Mouse (Mus musculus): ENCODE results near the gene Alox5. TPM values are rescaled to one million over a fixed set of nuclear protein-coding genes. Genes with fewer than 3 reads are reported as not detected.
A peak's percentile ranks its signal among the peaks of the same experiment; 100 is the strongest.
"Not testable (repeated sequence)": the region's sequence is repeated elsewhere in the genome, so short reads cannot be mapped to it uniquely, and the experiment has no call there.

Alox5 gene
- 10 to 100 TPM; 11.8 to 13.9 TPM for total RNA-seq (2021)
- long read RNA-seq, experiment 1, partial matches to known transcripts = 1 of 5 reads
- long read RNA-seq, experiment 1, other reads (novel, unspliced or antisense) = 1 of 5 reads
- long read RNA-seq, experiment 2, partial matches to known transcripts = 1 of 1 reads
- long read RNA-seq, experiment 2, other reads (novel, unspliced or antisense) = 0 of 1 reads

DNA sequence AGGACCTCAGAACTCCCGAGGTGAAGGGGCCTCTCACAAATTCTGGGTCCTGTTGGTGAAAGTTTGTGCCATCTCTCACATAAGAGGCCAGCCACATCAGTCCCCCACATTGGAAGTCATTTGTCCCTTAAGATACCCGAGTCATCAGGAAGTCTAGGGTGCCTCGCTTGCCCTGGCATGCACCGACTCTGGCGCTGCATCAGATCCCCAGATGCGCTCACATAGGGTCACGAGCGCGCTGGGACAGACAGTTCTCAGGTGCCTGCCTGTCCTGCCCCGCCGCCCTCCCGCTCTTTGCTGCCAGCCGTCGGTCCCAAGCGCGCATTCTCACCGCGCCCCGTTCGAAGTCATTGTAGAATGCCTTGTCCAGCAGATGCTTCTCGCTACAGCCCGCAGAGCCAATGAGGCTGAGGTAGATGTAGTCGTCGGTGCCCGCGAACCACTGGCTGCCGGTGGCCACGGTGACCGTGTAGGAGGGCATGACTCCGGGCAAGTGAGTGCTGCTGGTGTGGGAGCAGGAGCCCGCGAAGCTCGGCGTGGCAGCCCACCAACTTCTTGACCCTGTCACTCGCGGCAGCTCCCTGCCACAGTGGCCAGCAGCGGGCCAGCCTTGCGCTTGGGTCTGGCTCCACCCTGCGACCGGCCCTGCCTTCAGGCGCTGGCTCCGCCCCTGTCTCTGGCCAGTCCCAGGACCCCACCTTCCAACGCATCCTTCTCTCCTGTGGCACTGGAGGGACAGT is at the start of gene Alox5:
Alox5 (minus strand) TSS at position 635 of the 740 bp plus-strand sequence.
- peak; percentile 46 to 69 for DNase-seq

DNA sequence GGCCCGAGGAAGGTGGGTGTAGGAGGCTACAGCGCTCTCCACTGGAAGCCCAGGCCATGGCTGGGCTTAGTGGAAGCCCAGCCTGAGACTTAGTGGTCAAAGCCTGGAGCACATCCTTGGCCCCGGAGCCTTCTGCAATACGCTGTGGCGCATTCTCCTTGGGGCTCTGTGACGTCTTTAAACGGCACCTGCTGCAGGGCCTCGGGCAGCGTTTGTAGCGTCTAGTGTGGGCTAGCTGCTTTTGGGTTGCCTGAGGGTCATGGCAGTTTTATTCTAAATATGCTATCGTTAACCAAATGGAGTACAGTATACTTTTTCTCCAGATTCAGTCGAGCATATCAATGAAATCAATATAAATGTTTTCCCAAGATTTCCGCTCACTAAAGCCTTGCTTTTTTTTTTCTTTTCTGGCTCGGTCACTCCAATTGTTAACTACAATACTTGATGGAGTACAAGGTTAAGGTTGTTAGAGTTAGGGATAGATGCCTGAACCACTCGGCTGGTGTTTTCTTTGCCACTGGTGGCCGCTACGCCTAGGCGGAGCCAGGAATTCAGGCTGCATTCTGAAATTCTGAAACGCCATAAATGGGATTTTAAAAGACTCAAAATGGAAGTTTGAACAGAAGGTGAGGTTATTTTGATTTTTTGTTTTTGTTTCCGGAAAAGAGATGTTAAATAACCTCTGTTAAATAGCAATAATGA is 45.5 kb upstream of the Alox5 start, which contains the start of gene Olfr212:
Olfr212 (plus strand) TSS at position 215 of the 702 bp plus-strand sequence.
- DNase-seq = not testable (repeated sequence)

DNA sequence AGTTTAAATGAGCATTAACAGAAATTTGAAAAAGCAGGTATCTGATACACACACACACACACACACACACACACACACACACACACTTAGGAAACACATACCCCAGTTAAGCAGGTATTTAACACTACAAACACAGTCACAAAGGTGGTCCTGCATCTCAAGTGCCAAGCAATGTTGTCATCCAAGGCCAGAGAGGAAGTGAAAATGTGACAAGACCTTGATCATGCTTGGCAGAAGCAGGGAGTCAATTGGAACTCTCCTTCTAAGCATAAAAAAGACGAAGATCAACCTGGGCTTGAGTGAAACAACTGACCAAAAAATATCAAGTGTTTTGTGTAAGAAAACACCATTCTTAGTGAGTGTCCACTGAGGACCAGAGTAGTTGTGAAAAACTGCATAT is 35.0 kb upstream of the Alox5 start:
- no peak for DNase-seq

DNA sequence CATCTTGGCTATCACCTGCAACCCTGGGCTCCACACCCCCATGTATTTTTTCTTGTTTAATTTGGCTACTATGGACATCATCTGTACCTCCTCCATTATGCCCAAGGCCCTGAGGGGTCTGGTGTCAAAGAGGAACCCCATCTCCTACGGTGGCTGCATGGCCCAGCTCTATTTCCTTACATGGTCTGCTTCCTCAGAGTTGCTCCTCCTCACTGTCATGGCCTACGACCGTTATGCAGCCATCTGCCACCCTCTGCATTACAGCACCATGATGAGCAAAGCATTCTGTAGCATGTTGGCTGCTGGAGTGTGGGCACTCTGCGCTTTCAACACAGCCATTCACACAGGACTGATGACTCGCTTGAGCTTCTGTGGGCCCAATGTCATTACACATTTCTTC is 32.8 kb upstream of the Alox5 start:
- DNase-seq = no peak

DNA sequence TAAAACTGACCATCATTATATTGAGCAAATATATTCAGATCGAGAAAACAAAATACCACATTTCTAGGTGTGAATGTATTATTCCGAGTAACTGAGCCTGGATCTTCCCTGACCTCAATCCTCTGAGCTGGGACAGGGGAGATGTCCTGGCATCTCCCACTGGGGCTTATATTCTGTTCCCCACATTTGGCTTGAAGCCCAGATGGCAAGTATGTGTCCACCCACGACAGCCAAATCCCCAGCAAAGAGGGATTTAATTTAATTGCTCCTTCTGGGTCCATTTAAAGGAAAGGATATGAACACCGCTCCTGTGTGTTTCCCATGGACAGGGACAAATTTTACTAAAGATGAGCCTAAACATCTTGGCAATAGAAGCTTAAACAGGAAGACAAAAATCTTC is 27.8 kb upstream of the Alox5 start, which contains the start of gene Olfr211:
Olfr211 (plus strand) TSS at position 301 of the 400 bp plus-strand sequence.
- no peak for DNase-seq

DNA sequence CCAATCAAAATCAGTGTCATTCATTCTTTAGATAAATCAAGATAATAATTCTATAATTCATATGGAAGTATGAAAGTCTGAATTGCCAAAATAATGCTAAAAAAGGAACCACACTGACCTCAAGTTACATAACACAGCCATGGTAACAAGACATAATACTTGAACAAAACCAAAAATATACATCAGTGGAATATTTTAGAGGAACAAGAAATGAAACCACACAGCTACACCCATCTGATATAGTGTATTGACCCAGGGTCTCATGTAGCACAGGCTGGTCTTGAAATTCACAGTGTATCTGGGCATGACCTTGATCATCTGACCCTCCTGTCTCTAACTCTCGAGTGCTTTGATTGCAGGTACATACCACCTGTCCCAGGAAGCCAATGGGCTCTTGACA is 25.9 kb upstream of the Alox5 start:
- DNase-seq = no peak

DNA sequence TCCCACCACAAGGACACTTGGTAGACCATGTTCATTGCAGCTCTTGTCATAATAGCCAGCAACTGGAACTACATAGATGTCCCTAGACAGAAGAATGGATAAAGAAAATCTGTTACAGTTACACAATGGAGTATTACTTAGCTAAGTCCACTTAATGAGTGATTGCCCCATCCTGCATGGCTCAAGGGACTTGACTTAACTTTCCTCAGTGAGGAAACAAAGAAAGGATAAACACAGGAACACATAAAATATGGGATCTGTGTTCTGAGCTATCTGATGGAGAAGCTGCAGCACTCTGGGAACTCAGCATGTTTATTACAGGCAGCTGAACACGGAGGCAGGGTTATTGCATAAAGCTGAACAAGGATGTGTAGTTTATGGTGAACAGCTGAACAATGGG is 24.1 kb upstream of the Alox5 start:
- no peak for DNase-seq

DNA sequence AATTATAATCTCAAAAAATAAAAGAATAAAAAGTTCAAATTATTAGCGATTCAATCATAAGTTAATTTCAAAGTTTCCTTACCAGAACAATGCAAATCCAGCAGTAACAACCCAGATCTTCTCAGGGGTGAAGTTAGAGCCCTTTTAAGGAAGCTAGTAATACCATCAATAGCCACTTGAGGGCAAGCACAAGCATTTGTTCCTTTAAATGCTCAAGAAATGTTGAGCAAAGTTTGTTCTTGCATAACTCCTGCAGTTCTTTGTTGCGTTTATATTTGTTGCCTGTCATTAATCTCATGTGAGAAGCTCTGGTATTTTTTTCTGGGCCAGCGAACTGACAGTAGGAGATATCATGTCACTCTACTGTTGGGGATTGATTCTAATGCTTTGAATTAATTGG is 7.1 kb upstream of the Alox5 start:
- no peak for DNase-seq

DNA sequence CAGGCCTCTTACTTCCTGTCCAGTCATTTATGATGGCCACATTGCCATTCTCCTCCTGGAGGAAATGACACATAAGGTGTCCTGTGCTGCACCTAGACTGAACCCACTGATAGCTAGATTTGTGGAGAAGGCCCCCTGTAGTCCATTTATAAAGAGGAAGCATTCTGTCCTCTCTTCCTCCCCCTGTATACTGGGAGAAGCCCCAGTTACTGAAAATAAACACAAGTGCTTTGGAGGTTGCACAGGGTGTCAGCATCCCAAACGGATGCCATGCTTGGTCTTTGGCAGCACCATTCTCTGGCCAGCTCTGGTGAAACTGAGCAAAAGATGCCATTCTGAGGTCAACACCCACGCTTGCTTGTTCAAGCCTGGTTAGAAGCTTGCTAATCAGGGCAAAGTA is 1.7 kb downstream of the Alox5 start:
- DNase-seq = no peak

DNA sequence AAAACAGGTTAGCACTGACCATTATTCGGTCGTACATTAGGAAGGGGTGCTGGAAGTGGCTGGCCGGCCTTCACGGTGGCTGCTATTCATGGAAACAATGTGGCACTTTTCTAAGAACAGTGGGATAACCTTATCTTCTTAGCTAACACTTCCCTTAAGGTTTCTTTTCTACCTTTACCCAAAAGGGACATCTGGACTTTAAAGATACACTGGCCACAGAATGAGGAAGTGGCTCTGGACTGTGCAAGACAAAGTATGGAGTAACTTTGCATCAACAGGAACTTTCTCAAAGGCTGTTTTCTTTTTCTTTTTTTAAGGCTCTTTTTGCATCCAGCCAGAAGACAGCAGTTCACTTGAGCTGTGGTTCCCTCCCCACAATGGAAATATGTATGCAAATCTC is 2.2 kb downstream of the Alox5 start:
- no peak for DNase-seq

DNA sequence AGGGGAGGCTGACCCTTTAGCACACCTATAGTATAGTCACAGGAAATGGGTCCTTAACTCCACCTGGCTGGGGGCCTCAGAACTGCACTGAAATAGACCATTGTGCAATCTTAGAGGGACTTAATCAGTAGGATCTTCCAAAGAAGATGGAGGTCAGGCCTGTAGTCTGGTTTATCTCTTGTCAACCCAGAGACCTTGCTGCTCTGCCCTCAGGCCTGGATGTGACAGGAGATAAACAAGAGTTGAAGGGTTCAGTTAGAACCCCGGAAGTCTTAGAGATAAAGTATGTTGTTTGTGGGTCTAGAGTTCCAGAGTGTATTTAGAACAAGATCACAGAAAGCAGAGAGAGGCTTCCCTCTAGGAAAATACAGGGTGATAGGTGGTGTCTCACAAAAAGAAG is 4.5 kb downstream of the Alox5 start:
- no peak for DNase-seq

DNA sequence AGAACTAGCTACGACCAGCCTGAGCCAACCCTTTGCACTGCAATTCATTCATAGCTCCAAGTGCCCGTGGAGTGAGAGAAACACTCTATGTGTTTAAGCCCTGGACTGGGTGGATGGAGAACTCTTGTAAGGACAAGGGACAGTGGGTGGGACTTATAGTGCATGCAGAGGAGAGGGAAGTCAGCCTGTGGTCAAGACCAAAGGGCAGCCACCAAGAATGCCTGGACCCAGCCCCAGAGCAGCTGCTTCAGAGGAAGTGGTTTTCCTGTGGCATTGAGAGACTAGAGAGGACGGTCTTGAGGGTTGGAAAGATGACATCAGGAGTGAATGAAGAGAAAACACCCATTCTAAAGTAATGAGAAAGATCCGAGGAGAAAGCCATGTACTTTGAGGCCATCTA is 5.2 kb downstream of the Alox5 start:
- DNase-seq = peak in 1 of 2 experiments; percentile 78

DNA sequence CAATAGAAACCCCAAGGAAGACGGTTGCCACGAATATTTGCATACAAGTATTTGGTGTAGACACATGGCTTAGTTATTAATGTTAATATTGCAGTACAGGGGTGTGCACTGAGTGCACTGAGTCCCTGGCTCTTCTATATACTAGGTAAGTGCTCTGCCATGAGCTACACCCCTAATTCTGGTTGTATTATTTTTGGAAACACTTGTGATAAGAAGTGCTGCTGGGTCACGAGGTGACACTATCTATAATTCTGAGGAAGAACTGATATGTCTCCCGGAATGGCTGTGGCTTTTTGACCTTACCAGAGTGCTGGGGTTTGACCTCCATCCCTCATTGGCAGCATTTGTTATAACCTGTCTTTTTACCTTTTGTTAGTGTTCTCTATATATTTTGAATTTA is 20.1 kb downstream of the Alox5 start:
- peak; percentile 46 to 72 for DNase-seq

DNA sequence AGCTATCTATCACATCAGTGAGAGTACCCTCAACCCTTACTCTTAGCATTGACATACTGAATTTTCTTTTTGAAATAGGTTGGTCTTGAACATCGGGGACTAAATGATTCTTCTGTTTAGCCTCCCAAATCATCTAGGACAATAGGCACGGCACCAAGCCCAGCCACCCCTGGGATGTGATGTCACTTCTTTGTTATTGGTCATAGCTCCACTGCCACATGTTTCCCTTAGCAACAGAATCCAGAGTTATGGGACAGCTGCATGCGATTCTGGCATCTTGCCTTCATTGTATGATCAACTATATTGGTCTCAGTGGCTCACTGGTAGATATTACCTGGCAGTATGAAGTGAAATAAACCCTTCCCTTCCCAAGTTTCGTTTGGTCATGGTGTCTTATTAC is 20.5 kb downstream of the Alox5 start:
- DNase-seq = no peak

DNA sequence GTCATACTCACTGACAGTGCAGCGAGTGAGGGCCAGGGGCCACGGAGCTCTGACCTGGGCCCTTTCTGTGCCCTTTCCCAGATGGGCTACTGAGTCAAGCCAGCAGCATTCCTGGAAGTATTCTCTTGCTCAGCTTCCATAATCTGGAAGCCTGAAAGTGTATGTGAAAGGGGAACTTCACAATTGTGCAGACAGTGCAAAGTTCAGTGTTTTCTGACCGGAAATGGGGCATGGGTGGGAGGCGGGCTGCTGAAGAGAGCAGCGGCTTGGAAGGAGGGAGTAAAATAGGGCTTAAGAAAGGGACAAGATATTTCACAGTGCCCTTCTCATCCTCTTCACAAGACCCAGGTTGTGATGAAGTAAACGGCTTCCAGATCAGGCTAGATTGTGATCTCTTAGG is 21.4 kb downstream of the Alox5 start:
- DNase-seq = peak in 1 of 2 experiments; percentile 37

DNA sequence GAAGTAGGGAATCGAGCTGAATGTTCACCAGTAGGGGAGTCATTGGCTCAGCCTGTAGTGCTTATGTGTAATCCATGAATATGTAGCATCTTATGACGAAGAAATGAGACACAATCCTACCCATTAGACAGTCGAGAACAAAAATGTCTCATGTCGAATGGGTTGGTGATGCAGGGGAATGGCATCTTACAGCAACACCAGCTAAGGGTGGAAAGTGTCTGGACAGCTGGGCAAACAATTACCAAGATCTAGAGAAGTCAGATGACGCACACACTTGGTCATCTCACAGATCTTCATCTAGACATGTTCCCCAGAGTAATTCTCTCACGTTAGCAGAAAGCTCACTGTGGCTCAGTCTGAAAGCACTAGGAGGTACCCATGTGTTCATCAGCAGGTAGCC is 22.1 kb downstream of the Alox5 start:
- no peak for DNase-seq

DNA sequence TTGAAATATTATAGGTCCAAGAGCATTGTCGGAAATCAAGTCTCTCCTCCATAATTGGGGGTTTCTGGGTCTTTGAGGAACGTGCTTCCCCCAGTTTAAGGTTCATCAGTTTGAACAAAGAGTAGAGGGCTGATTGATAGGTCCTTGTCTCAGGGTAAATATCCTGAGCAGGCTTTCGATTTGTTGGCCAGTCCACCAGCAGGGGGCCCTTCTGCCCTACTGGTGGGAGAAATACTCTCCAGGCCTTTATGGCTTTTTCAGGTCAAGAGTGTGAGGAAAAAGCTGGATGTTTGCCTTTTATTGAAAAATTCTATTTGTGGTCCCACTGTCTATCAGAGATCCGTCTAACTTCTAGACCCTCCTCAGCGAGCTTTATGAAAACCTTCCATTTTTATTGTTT is 32.7 kb downstream of the Alox5 start:
- DNase-seq = peak in 1 of 2 experiments; percentile 41

DNA sequence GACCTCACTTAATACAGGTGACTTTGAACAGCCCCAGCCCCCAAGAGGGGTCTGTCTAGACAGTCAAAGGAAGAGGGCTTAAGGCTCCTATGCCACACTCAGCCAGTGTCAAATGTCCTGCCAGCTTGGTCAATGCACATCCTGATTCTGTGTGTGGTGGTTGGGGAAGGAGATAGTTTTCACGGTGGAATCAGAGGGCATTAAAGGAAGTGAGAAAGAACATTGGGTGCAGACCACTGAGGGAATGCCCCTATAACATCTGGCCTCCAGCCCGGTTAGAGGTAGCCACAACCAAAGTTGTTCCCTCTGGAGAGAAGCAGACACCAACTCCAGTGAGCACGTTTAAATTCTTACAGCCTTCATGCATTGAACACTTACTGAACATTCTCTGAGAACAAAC is 33.4 kb downstream of the Alox5 start:
- peak in 1 of 2 experiments; percentile 25 for DNase-seq

DNA sequence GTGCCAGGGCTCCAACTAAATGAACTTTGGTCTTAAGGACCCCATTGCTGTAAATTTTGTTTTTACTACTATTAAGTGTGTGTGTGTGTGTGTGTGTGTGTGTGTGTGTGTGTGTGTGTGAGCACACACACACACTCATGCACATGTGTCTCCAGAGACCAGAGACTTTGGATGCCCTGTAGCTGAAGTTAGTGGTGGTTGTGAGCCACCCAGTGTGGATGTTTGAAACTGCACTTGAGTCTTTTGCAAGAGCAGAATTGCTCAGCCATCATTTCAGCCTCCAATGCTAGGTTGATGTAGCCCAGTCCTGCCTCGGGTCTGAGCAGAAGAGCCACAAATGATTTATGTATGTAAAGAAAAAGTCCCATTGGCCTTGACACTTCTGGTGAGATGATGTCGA is 37.3 kb downstream of the Alox5 start:
- no peak for DNase-seq

DNA sequence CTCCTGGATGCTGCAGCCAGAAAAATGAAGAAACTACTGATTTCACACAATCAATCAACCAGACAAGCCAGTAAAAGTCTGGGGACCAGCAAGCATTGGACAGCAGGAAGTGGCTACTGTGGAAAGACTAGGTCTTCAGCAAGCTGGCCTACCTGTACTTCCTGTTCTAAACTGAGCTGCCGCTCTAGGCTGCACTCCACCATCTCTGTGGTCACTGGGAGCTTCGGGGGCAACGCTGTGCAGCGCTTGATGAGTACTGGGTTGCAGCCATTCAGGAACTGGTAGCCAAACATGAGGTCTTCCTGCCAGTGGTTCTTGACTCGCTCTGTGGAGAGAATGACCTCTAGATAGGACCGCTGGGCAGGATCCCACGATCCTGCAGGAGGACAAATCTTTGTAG is 38.0 kb downstream of the Alox5 start:
- DNase-seq = no peak

DNA sequence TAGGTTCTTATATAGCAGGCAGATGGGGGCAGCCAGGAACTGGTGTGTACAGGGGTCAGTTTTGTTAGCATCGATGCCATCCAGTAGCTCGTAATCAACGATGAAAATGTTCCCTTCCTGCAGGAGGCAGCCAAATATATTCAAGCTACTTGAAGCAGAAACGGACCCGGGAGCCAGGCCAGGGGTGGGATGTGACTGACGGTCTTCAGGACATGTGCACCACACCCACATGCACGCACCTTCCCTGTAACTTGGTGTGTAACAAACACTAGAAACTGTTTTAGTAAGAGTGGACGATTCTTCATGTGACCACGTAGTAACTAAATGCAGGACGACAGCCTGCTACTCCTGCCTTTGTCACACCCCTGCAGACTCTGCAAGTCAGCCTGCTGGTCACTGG is 40.7 kb downstream of the Alox5 start:
- no peak for DNase-seq

DNA sequence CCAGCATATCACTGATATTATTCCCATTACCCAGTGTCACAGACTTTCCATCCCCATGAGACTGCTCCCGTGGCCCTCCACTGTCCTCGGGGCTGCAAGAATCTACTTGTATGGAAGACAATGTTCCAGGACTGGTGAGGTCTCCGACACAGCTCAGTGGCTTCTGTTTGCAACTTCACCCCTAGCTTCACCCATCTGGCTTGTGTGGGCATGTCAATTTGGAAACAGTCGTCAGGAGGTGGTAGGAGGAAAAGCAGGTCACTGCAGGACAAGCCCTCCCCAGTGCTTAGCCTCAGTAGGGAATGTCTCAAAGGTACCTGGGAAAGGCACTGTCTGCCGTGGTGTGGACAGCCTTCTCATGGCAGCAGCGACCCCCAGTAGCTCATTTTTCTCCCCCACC is 41.3 kb downstream of the Alox5 start:
- no peak for DNase-seq

DNA sequence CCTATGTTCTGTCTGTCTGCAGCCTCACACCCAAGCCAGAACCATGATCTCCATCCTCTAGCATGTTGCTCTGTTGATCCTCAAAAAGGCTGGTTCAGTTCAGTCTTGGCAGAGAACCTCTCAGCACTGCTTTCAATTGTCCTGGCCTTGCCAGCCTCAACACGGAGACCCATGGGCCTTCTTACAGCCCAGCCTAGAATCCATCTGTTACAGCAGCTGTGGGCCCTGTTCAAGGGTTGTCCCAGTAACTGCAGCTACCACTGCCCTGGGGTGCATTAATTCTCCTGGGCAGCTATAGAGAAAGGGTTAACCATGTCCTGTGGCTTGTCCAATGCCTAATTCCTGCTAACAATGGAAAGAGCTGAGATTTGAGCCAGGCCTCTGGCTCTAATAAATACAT is 42.5 kb downstream of the Alox5 start:
- no peak for DNase-seq
